Mouse (Mus musculus): ENCODE measurements at regions not wholly inside any gene's neighbourhood (a gene's known extent, or its start where the extent isn't known, plus 50 kb on each side); places are given as distances from the start of the nearest gene placed in this dataset.
"Not testable (repeated sequence)": the region's sequence is repeated elsewhere in the genome, so short reads cannot be mapped to it uniquely, and the experiment has no call there.

- intact Hi-C loops (cut with DNase I), result no loop called here
- no peak for DNase-seq
Observed at GRCm38 (mm10) chr6:62573611-62574010, 682.1 kb upstream of the Grid2 start.

GRCm38 (mm10) chr6:62576200-62576599 is 679.5 kb upstream of the Grid2 start:
- intact Hi-C loops (cut with DNase I), result no loop called here
- peak; percentile 34 for DNase-seq

GRCm38 (mm10) chr6:62620543-62620942 is 635.1 kb upstream of the Grid2 start:
- intact Hi-C loops (cut with DNase I), result no loop called here

GRCm38 (mm10) chr6:62668123-62668522 is 587.6 kb upstream of the Grid2 start:
- intact Hi-C loops (cut with DNase I); DNase-seq: not testable (repeated sequence)

More at GRCm38 (mm10) chr6:62620543-62620942, 635.1 kb upstream of the Grid2 start:
- DNase-seq, result no peak

- peak; percentile 1 for DNase-seq
Observed at GRCm38 (mm10) chr6:62718389-62718788, 537.3 kb upstream of the Grid2 start.

GRCm38 (mm10) chr6:62719541-62720155 is 536.0 kb upstream of the Grid2 start:
- DNase-seq, result no peak
- intact Hi-C loops (cut with DNase I), result no loop called here

More at GRCm38 (mm10) chr6:62718389-62718788, 537.3 kb upstream of the Grid2 start:
- intact Hi-C loops (cut with DNase I), result no loop called here
